Mouse (Mus musculus): ENCODE measurements around the gene Klhdc8b. TPM values are rescaled to one million over a fixed set of nuclear protein-coding genes. Genes with fewer than 3 reads are reported as not detected.
A peak's percentile ranks its signal among the peaks of the same experiment; 100 is the strongest.

Gene Klhdc8b
- total RNA-seq (2021), result 10 to 100 TPM; 20.7 to 22.7 TPM
- long read RNA-seq, transcript Klhdc8b-201 (6 exons, 1,897 nt), result major isoform, 19 of 39 reads
- long read RNA-seq, partial matches to known transcripts, result 5 of 39 reads
- long read RNA-seq, other reads (novel, unspliced or antisense), result 15 of 39 reads

GRCm38 (mm10) chr9:108461181-108461631 lies at the start of gene Klhdc8b:
Klhdc8b (minus strand) TSS chr9:108461581.
- DNase-seq (ENCODE audit: low spot score in 2 of 2), result no peak

GRCm38 (mm10) chr9:108508776-108509175 lies 47.4 kb upstream of the Klhdc8b start:
- DNase-seq (ENCODE audit: low spot score in 2 of 2), result no peak

- DNase-seq (ENCODE audit: low spot score in 2 of 2), result peak; percentile 88 to 90
Observed at GRCm38 (mm10) chr9:108507619-108508434, 46.4 kb upstream of the Klhdc8b start, which contains the start of gene Qars. Qars (plus strand) TSS chr9:108507706.

- DNase-seq (ENCODE audit: low spot score in 2 of 2), result no peak
Observed at GRCm38 (mm10) chr9:108506901-108507300, 45.5 kb upstream of the Klhdc8b start.

GRCm38 (mm10) chr9:108499943-108500342 lies 38.6 kb upstream of the Klhdc8b start:
- no peak for DNase-seq (ENCODE audit: low spot score in 2 of 2)

- no peak for DNase-seq (ENCODE audit: low spot score in 2 of 2)
Observed at GRCm38 (mm10) chr9:108499231-108499630, 37.9 kb upstream of the Klhdc8b start.

- no peak for DNase-seq (ENCODE audit: low spot score in 2 of 2)
Observed at GRCm38 (mm10) chr9:108494905-108495304, 33.5 kb upstream of the Klhdc8b start.

- no peak for DNase-seq (ENCODE audit: low spot score in 2 of 2)
Observed at GRCm38 (mm10) chr9:108494146-108494825, 32.9 kb upstream of the Klhdc8b start.

GRCm38 (mm10) chr9:108493246-108493645 lies 31.9 kb upstream of the Klhdc8b start:
- DNase-seq (ENCODE audit: low spot score in 2 of 2), result no peak

- peak in 1 of 2 experiments; percentile 40 for DNase-seq (ENCODE audit: low spot score in 2 of 2)
Observed at GRCm38 (mm10) chr9:108492043-108492750, 30.8 kb upstream of the Klhdc8b start.

- no peak for DNase-seq (ENCODE audit: low spot score in 2 of 2)
Observed at GRCm38 (mm10) chr9:108491286-108491580, 29.9 kb upstream of the Klhdc8b start.

GRCm38 (mm10) chr9:108490559-108491285 lies 29.3 kb upstream of the Klhdc8b start, which contains the start of gene Usp19:
Usp19 (plus strand) TSS chr9:108490602.
- peak; percentile 91 to 93 for DNase-seq (ENCODE audit: low spot score in 2 of 2)

- peak in 1 of 2 experiments; percentile 22 for DNase-seq (ENCODE audit: low spot score in 2 of 2)
Observed at GRCm38 (mm10) chr9:108489702-108490558, 28.5 kb upstream of the Klhdc8b start.

- DNase-seq (ENCODE audit: low spot score in 2 of 2), result no peak
Observed at GRCm38 (mm10) chr9:108489215-108489614, 27.8 kb upstream of the Klhdc8b start.

GRCm38 (mm10) chr9:108488403-108488802 lies 27.0 kb upstream of the Klhdc8b start:
- no peak for DNase-seq (ENCODE audit: low spot score in 2 of 2)

GRCm38 (mm10) chr9:108486973-108487530 lies 25.7 kb upstream of the Klhdc8b start:
- no peak for DNase-seq (ENCODE audit: low spot score in 2 of 2)

- DNase-seq (ENCODE audit: low spot score in 2 of 2), result no peak
Observed at GRCm38 (mm10) chr9:108485301-108485875, 24.0 kb upstream of the Klhdc8b start.

GRCm38 (mm10) chr9:108484021-108484420 lies 22.6 kb upstream of the Klhdc8b start:
- no peak for DNase-seq (ENCODE audit: low spot score in 2 of 2)
